Mouse (Mus musculus) urinary bladder, adult 2 months (tissue): ENCODE results near the gene Golga1. TPM values are rescaled to one million over a fixed set of nuclear protein-coding genes. Genes with fewer than 3 reads are reported as not detected.
A peak's percentile ranks its signal among the peaks of the same experiment; 100 is the strongest.
"Not testable (repeated sequence)": the region's sequence is repeated elsewhere in the genome, so short reads cannot be mapped to it uniquely, and the experiment has no call there.

Experiments
- DNase-seq: peaks from one replicate; pipeline ENCODE4 v3.0.0; 2022; ENCODE audit warnings: low spot score
- polyA plus RNA-seq: library from polyadenylated mRNA; depleted of rRNA; stranded (reverse); fragments of >200 nt; gene quantifications from 2 replicates; pipeline ENCODE4 v1.2.3, GENCODE M21; 2012; rRNA removed

Gene Golga1
- polyA plus RNA-seq = 27.6 and 33.4 TPM in 2 replicates

DNA sequence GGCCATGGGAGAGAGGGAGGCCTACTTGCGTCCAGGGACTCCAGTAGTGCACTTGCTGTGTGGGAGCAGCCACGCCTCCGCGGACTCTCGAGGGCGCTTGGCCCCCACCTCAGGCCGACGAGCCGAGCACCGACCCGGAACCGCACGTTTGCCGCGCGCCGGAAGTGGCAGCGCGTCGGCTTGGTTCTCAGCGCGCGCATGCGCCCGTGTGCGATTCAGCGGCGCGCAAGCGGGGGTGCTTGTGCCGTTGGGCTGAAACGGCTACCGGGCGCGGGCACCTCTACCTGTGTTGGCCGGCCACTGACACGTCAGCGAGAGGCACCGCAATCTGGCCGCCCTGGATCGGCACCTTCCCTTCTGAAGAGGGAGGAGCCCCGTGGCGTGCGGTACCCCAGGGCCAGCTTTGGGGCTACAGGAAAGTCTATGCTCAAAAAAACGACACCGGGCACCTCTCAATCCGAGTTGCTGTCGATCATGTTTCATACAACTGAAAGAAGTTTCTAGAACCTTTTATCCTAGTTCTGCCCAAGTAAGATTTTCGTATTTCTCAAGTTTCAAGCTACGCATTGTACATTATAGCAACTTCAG, at the start of gene Golga1:
Gene Golga1 (minus strand): TSS at position 142 of the 588 bp plus-strand sequence.
- DNase-seq = peak; percentile 81

DNA sequence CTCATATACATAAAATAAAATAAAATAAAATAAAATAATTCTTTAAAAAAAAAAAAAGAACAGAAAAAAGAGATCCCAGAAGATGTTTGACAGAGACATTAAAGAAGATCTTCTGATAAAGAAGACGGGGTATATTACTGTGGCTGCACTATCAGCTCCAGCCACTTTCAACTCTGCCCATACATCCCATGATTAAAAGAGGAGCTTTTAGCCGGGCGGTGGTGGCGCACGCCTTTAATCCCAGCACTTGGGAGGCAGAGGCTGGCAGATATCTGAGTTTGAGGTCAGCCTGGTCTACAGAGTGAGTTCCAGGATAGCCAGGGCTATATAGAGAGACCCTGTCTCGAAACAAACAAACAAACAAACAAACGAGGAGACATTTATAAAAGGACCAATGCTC, 48.8 kb upstream of the Golga1 start:
- DNase-seq = no peak

GRCm38 (mm10) chr2:39110514-39110913, 45.2 kb upstream of the Golga1 start:
- DNase-seq = no peak

DNA sequence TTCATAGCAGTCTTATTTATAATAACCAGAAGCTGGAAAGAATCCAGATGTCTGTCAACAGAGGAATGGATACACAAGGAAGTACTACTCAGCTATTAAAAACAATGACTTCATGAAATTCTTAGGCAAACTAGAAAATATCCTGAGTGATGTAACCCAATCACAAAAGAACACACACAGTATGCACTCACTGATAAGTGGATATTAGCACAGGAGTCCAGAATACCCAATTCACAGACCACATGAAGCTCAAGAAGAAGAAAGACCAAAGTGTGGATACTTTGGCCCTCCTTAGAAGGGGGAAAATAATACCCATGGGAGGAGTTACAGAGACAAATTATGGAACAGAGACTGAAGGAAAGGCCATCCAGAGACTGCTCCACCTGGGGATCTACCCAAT, 44.4 kb upstream of the Golga1 start:
- not testable (repeated sequence) for DNase-seq

GRCm38 (mm10) chr2:39099951-39100350, 34.6 kb upstream of the Golga1 start:
- not testable (repeated sequence) for DNase-seq

- DNase-seq = no peak
Observed at GRCm38 (mm10) chr2:39097993-39098392, 32.7 kb upstream of the Golga1 start.

- no peak for DNase-seq
Observed at GRCm38 (mm10) chr2:39091966-39092365, 26.6 kb upstream of the Golga1 start.

GRCm38 (mm10) chr2:39082706-39083105, 17.4 kb upstream of the Golga1 start:
- DNase-seq = no peak

DNA sequence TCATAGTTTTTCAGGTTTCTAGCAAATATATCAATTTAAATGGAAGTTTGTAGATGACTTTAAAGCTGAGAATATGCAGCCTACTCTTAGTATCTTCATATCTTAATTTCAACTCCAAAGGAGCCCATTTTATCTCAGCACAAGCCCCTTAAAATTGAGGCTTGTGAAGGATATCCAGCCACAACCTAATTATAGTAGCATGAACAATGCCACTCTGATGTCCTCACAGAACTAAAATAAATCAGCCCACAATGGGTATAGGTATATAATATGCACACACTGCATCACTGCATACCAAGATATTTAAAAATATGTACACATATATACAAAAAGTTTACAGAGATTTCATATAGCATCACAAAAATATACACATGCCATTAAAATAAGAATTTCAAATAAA, 5.3 kb upstream of the Golga1 start:
- no peak for DNase-seq

- DNase-seq = no peak
Observed at GRCm38 (mm10) chr2:39069096-39069495, 3.8 kb upstream of the Golga1 start.

- DNase-seq = no peak
Observed at GRCm38 (mm10) chr2:39064687-39065399, 498 bp downstream of the Golga1 start.

- no peak for DNase-seq
Observed at GRCm38 (mm10) chr2:39048515-39048914, 16.8 kb downstream of the Golga1 start.

DNA sequence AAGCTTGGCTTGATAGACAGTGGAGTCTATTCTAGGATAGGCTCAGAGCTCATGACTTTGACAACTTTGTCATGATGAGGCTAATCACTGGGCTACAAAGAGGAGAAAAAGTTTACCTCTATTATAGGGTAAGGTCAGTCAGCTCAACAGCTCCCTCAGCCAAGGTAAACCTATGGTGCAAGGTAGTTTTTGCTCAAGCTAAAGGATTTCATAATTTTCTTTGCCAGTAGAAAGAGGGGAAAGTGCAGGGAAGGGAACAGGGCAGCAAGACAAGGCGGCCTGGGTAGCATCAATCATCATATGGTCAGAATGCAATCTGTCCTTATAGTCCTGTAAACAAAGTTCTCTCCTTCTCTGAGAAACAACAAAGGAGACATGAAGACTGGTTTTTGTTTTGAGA, 25.1 kb downstream of the Golga1 start:
- DNase-seq = no peak

GRCm38 (mm10) chr2:39031611-39032010, 33.7 kb downstream of the Golga1 start:
- DNase-seq = no peak

GRCm38 (mm10) chr2:39020004-39020403, 45.3 kb downstream of the Golga1 start:
- no peak for DNase-seq

DNA sequence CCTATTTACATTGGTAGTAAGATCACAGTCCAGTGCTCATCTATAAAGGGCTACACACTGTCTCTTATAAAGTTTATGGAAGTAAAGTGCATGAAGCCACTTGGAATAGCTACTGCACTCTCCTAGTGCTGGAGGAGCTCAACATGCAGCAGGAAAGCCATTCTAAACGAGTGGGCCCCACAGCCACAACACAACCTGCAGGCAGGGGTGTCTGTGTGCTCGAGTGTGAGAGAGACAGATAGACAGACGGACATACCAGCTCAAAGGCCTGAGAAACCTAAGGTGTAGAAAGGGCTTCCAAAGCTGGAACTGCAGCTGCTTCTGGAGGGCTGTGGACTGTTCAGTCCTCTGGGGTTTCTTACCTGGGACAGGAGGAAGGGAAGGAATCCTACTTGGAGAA, 48.8 kb downstream of the Golga1 start:
- no peak for DNase-seq

DNA sequence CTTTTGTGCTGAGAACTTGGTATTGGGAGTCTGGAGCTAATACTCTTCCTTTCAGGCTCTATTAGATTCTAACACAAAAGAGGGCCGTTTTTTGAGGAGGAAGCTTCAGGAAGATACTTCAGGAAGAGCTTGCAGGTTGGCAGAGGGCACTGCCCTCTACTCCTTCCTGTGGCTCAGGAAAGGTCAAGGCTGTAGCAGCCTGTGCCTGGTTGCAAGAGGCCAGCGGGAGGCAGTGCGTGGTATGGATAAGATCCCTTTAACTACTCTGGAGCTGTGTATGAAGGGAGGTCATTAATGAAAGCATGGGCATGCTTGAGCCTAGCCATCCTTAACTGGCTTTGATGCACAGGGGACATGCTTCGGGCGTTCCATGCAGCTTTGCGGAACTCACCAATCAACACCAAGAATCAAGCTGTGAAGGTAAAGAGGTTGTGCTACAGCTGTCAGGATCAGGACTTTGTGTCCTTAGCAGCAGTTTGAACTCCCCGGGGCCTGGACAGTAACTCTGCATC, 52.5 kb downstream of the Golga1 start:
- DNase-seq = no peak

DNA sequence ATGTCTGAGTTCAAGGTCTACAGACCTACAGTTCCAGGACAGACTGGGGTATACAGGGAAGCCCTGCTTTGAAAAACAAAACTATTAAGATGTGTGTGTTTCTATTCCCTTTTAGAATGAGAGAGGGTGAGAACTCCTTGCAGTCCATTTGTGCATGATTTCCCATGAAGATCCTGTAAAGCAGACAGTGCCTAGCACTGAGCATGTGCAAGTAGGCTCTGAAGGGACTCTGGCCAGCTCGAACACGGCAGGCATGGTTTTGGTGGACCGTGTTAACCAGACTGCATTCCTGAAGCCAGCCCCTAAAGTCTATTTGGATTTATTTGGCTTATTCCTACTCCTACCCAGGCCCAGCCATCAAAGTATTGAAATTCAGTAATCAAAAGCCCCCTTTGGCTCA, 53.4 kb downstream of the Golga1 start:
- DNase-seq = no peak

DNA sequence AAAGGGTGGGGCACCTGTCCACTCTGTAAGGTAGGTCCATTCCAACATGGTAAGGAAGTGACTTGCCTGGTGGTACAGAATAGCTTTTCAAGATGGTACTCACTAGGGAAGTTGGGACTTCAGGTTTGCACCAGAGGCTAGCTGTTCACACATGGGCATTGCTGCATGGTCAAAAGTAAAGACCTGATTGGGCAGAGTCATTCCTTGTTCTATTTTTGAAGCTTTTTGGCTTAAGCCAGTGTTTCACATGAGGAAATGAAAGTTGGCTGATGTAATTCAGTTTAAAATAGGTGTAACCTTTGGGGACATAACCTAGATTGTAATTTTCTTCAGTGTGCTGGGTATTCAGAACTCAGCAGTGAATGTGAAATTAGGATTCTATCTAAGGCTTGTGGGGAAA, 54.1 kb downstream of the Golga1 start:
- no peak for DNase-seq

GRCm38 (mm10) chr2:39010144-39010543, 55.2 kb downstream of the Golga1 start:
- DNase-seq = not testable (repeated sequence)

DNA sequence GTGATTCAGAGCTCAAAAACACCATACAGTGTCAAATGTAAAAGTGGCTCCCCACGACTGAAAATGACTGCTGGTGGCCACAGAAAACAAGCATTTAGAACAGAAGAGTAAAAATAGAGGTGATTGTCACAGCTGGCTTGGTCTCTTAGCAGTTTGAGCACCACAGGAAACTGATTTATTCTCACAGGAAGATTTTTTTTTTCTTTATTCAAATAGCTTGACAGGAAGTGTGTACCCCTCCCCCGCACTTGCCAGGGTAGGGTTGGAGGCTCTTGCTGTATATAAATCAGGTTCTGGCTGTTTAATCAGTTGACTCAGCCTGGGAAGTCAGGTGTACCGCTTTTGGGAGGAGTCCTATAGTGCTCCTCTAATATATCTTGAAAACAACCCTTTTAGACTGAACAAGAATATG, 56.4 kb downstream of the Golga1 start:
- DNase-seq = no peak

- no peak for DNase-seq
Observed at GRCm38 (mm10) chr2:39008350-39008851, 56.9 kb downstream of the Golga1 start.

- peak; percentile 95 for DNase-seq
Observed at GRCm38 (mm10) chr2:39007865-39008264, 57.5 kb downstream of the Golga1 start.
